Mouse (Mus musculus) thymus, adult 2 months (tissue): ENCODE data around the gene Zfp93. TPM values are rescaled to one million over a fixed set of nuclear protein-coding genes. Genes with fewer than 3 reads are reported as not detected.

Source experiments
- DNase-seq: peaks from one replicate; pipeline ENCODE4 v3.0.0; 2021
- H3K27ac ChIP-seq: fragments of 200-500 bp; 2 replicates; pipeline ENCODE4 v1.5.1; 2012; ENCODE audit warnings: low read length, control low read depth; ENCODE audit not compliant: control insufficient read depth, insufficient read depth
- H3K27me3 ChIP-seq: fragments of 200-500 bp; 2 replicates; pipeline ENCODE4 v1.6.1; 2012; ENCODE audit warnings: mild to moderate bottlenecking, low read length, moderate library complexity, mixed read lengths; ENCODE audit not compliant: control insufficient read depth, insufficient read depth
- H3K36me3 ChIP-seq: fragments of 200-500 bp; 2 replicates; pipeline ENCODE4 v1.6.1; 2012; ENCODE audit warnings: mild to moderate bottlenecking, low read length, moderate library complexity; ENCODE audit not compliant: control insufficient read depth, insufficient read depth
- H3K4me1 ChIP-seq: fragments of 200-500 bp; replicated peaks from 2 replicates; pipeline ENCODE4 v1.6.1; 2012; ENCODE audit warnings: low read length; ENCODE audit not compliant: control insufficient read depth, insufficient read depth
- H3K4me3 ChIP-seq: fragments of 200-500 bp; 2 replicates; pipeline ENCODE4 v1.5.1; 2012; ENCODE audit warnings: mild to moderate bottlenecking, low read length, control low read depth, moderate library complexity; ENCODE audit not compliant: control insufficient read depth, insufficient read depth
- CTCF ChIP-seq: fragments of 200-500 bp; IDR thresholded peaks from 2 replicates; pipeline ENCODE4 v1.5.1; 2012; ENCODE audit warnings: mild to moderate bottlenecking, control low read depth, low read length, moderate library complexity, borderline replicate concordance; ENCODE audit not compliant: control insufficient read depth, poor library complexity, insufficient read depth; ENCODE audit errors: extremely low read depth
- WGBS: fragments of 180-500 bp; shearing (Covaris S2); methylation state at CpG from one replicate; pipeline ENCODE4 v1.1.7; 2018; 5-methylcytosine and 5-hydroxymethylcytosine counted together
- polyA plus RNA-seq: library from polyadenylated mRNA; depleted of rRNA; stranded (reverse); fragments of >200 nt; gene quantifications from 2 replicates; pipeline ENCODE4 v1.2.3, GENCODE M21; 2012; rRNA removed

Gene Zfp93
- polyA plus RNA-seq, 1 experiment, result 1.7 TPM

- Histone ChIP-seq H3K27ac (no peak overlapping the region), H3K4me3 (no peak overlapping the region), H3K27me3 (no peaks in the 10 kb centered on the region), H3K36me3 (no peaks in the 10 kb centered on the region), H3K4me1 (no peaks in the 10 kb centered on the region)
- WGBS, result 64% methylated on average over 20 of the region's 20 CpGs
- TF ChIP-seq CTCF, result no peak
- DNase-seq, result no peak
These were observed 56.3 kb downstream of the Zfp93 start for GRCm38 (mm10) chr7:24326273-24327135.

Other genes starting within 250 kb of the Zfp93 start
- gene Vmn1r183, start 217.2 kb upstream of the Zfp93 start, polyA plus RNA-seq, result not detected in 2 replicates
- 27.0 and 27.9 TPM in 2 replicates for gene Zfp180, start 188.5 kb upstream of the Zfp93 start, polyA plus RNA-seq
- gene Zfp112, start 158.1 kb upstream of the Zfp93 start, polyA plus RNA-seq, result 0.66 and 0.79 TPM in 2 replicates
- gene Zfp235, start 136.3 kb upstream of the Zfp93 start, polyA plus RNA-seq, result 7.8 and 12.6 TPM in 2 replicates
- gene Zfp114, start 95.4 kb upstream of the Zfp93 start, polyA plus RNA-seq, result 0.34 and 0.40 TPM in 2 replicates
- 0.89 and 1.1 TPM in 2 replicates for gene Zfp111, start 59.0 kb upstream of the Zfp93 start, polyA plus RNA-seq
- gene Zfp109, start 32.9 kb upstream of the Zfp93 start, polyA plus RNA-seq, result 2.3 and 2.6 TPM in 2 replicates
- 0.34 and 0.43 TPM in 2 replicates for gene Zfp108, start 15.6 kb upstream of the Zfp93 start, polyA plus RNA-seq
- 16.1 and 22.6 TPM in 2 replicates for gene Zfp61, start 30.8 kb downstream of the Zfp93 start, polyA plus RNA-seq
- gene Zfp94, start 46.2 kb downstream of the Zfp93 start, polyA plus RNA-seq, result 6.2 and 6.8 TPM in 2 replicates
- 0.12 TPM in 1 of 2 replicates, not detected in the other for gene Tescl, start 63.5 kb downstream of the Zfp93 start, polyA plus RNA-seq
- gene Lypd5, start 78.8 kb downstream of the Zfp93 start, polyA plus RNA-seq, result 0.85 and 1.00 TPM in 2 replicates
- gene Kcnn4, start 99.8 kb downstream of the Zfp93 start, polyA plus RNA-seq, result 402 and 429 TPM in 2 replicates
- gene Smg9, start 129.2 kb downstream of the Zfp93 start, polyA plus RNA-seq, result 166 and 168 TPM in 2 replicates
- gene Irgc1, start 181.9 kb downstream of the Zfp93 start, polyA plus RNA-seq, result 0.97 and 3.0 TPM in 2 replicates
- 7.0 and 9.5 TPM in 2 replicates for gene Plaur, start 192.1 kb downstream of the Zfp93 start, polyA plus RNA-seq
- gene Cadm4, start 211.6 kb downstream of the Zfp93 start, polyA plus RNA-seq, result 6.4 and 7.1 TPM in 2 replicates
- 14.4 and 18.7 TPM in 2 replicates for gene Zfp428, start 236.6 kb downstream of the Zfp93 start, polyA plus RNA-seq
- gene AC161166.1, start 242.0 kb downstream of the Zfp93 start, polyA plus RNA-seq, result 0.08 TPM in 1 of 2 replicates, not detected in the other